Mouse (Mus musculus): ENCODE measurements around the gene A730049H05Rik. TPM values are rescaled to one million over a fixed set of nuclear protein-coding genes. Genes with fewer than 3 reads are reported as not detected.

The A730049H05Rik gene
- polyA plus RNA-seq, 1 experiment from 2014 or later, result not detected

- no peaks in the 10 kb centered on the region for H3K9me3 ChIP-seq (replicated peaks; ENCODE audit: control insufficient read depth, low read length)
- no peak overlapping the region for H3K9ac ChIP-seq (ENCODE audit: low read length)
- DNase-seq (ENCODE audit: low spot score) (no peak), ATAC-seq (no peak)
- H3K4me2 ChIP-seq (ENCODE audit: low read length), result no peak overlapping the region
- H3K27ac ChIP-seq (ENCODE audit: low read depth, low read length), result no peak overlapping the region
- 96% methylated on average over 8 of the region's 8 CpGs for WGBS
- no peak overlapping the region for H3K4me3 ChIP-seq (ENCODE audit: low read depth, low read length)
- H3K36me3 ChIP-seq (ENCODE audit: control insufficient read depth, insufficient read depth, low read length), result no peaks in the 10 kb centered on the region
- no peaks in the 10 kb centered on the region for H3K27me3 ChIP-seq (replicated peaks; ENCODE audit: control insufficient read depth, insufficient read depth, low read length)
- peaks cover 9% of the 10 kb centered on the region; the same call in 1 of the 2 replicates for H3K4me1 ChIP-seq (ENCODE audit: control insufficient read depth, insufficient read depth, low read length)
Measured at GRCm38 (mm10) chr6:92845898-92846297, 29.6 kb downstream of the A730049H05Rik start.

- Histone ChIP-seq H3K4me3 (ENCODE audit: low read depth, low read length) (no peak overlapping the region), H3K27ac (ENCODE audit: low read depth, low read length) (no peak overlapping the region), H3K36me3 (ENCODE audit: control insufficient read depth, insufficient read depth, low read length) (no peaks in the 10 kb centered on the region), H3K4me2 (ENCODE audit: low read length) (no peak overlapping the region), H3K9ac (ENCODE audit: low read length) (no peak overlapping the region), H3K27me3 (replicated peaks; ENCODE audit: control insufficient read depth, insufficient read depth, low read length) (no peaks in the 10 kb centered on the region), H3K9me3 (replicated peaks; ENCODE audit: control insufficient read depth, low read length) (no peaks in the 10 kb centered on the region), H3K4me1 (ENCODE audit: control insufficient read depth, insufficient read depth, low read length) (peaks cover 9% of the 10 kb centered on the region; the same call in 1 of the 2 replicates)
- ATAC-seq, result no peak
- DNase-seq (ENCODE audit: low spot score), result no peak
- 35% methylated on average over 4 of the region's 4 CpGs for WGBS
Measured at GRCm38 (mm10) chr6:92846614-92847013, 30.3 kb downstream of the A730049H05Rik start.

- H3K9me3 ChIP-seq (replicated peaks; ENCODE audit: control insufficient read depth, low read length), result no peaks in the 10 kb centered on the region
- H3K27me3 ChIP-seq (replicated peaks; ENCODE audit: control insufficient read depth, insufficient read depth, low read length), result no peaks in the 10 kb centered on the region
- H3K27ac ChIP-seq (ENCODE audit: low read depth, low read length), result no peak overlapping the region
- H3K4me2 ChIP-seq (ENCODE audit: low read length), result no peak overlapping the region
- DNase-seq (ENCODE audit: low spot score) (no peak), ATAC-seq (no peak)
- no peaks in the 10 kb centered on the region for H3K36me3 ChIP-seq (ENCODE audit: control insufficient read depth, insufficient read depth, low read length)
- H3K4me3 ChIP-seq (ENCODE audit: low read depth, low read length), result no peak overlapping the region
- 92% methylated on average over 9 of the region's 9 CpGs for WGBS
- peaks cover 9% of the 10 kb centered on the region; the same call in 1 of the 2 replicates for H3K4me1 ChIP-seq (ENCODE audit: control insufficient read depth, insufficient read depth, low read length)
- no peak overlapping the region for H3K9ac ChIP-seq (ENCODE audit: low read length)
Measured at GRCm38 (mm10) chr6:92849208-92849607, 32.9 kb downstream of the A730049H05Rik start.

- 7% methylated on average over 5 of the region's 5 CpGs for WGBS
- ATAC-seq (peak; percentile 73), DNase-seq (ENCODE audit: low spot score) (peak; percentile 91)
- H3K27ac ChIP-seq (ENCODE audit: low read depth, low read length), result peak overlapping the region; percentile 52; the same call in 1 of the 2 replicates
- no peak overlapping the region for H3K9ac ChIP-seq (ENCODE audit: low read length)
- peaks cover 9% of the 10 kb centered on the region; the same call in 1 of the 2 replicates for H3K4me1 ChIP-seq (ENCODE audit: control insufficient read depth, insufficient read depth, low read length)
- no peaks in the 10 kb centered on the region for H3K36me3 ChIP-seq (ENCODE audit: control insufficient read depth, insufficient read depth, low read length)
- H3K4me2 ChIP-seq (ENCODE audit: low read length), result peak overlapping the region; percentile 18; the same call in 1 of the 2 replicates
- H3K27me3 ChIP-seq (replicated peaks; ENCODE audit: control insufficient read depth, insufficient read depth, low read length), result no peaks in the 10 kb centered on the region
- no peak overlapping the region for H3K4me3 ChIP-seq (ENCODE audit: low read depth, low read length)
- no peaks in the 10 kb centered on the region for H3K9me3 ChIP-seq (replicated peaks; ENCODE audit: control insufficient read depth, low read length)
Measured at GRCm38 (mm10) chr6:92850250-92850649, 34.0 kb downstream of the A730049H05Rik start.

- Histone ChIP-seq H3K27me3 (replicated peaks; ENCODE audit: control insufficient read depth, insufficient read depth, low read length) (no peaks in the 10 kb centered on the region), H3K9ac (ENCODE audit: low read length) (no peak overlapping the region), H3K36me3 (ENCODE audit: control insufficient read depth, insufficient read depth, low read length) (no peaks in the 10 kb centered on the region), H3K27ac (ENCODE audit: low read depth, low read length) (no peak overlapping the region), H3K4me1 (ENCODE audit: control insufficient read depth, insufficient read depth, low read length) (peaks cover 7% of the 10 kb centered on the region; the same call in 1 of the 2 replicates), H3K4me3 (ENCODE audit: low read depth, low read length) (no peak overlapping the region), H3K4me2 (ENCODE audit: low read length) (no peak overlapping the region), H3K9me3 (replicated peaks; ENCODE audit: control insufficient read depth, low read length) (no peaks in the 10 kb centered on the region)
- no peak for DNase-seq (ENCODE audit: low spot score)
- 92% methylated on average over 4 of the region's 4 CpGs for WGBS
- ATAC-seq, result no peak
Measured at GRCm38 (mm10) chr6:92854873-92855272, 38.6 kb downstream of the A730049H05Rik start.

GRCm38 (mm10) chr6:92857761-92858160, 41.5 kb downstream of the A730049H05Rik start:
- DNase-seq (ENCODE audit: low spot score), result no peak
- Histone ChIP-seq H3K27ac (ENCODE audit: low read depth, low read length) (no peak overlapping the region), H3K4me1 (ENCODE audit: control insufficient read depth, insufficient read depth, low read length) (no peaks in the 10 kb centered on the region), H3K4me2 (ENCODE audit: low read length) (no peak overlapping the region), H3K9ac (ENCODE audit: low read length) (no peak overlapping the region), H3K4me3 (ENCODE audit: low read depth, low read length) (no peak overlapping the region), H3K9me3 (replicated peaks; ENCODE audit: control insufficient read depth, low read length) (no peaks in the 10 kb centered on the region), H3K27me3 (replicated peaks; ENCODE audit: control insufficient read depth, insufficient read depth, low read length) (no peaks in the 10 kb centered on the region), H3K36me3 (ENCODE audit: control insufficient read depth, insufficient read depth, low read length) (no peaks in the 10 kb centered on the region)
- WGBS, result 93% methylated on average over 13 of the region's 13 CpGs
- ATAC-seq, result no peak

GRCm38 (mm10) chr6:92858721-92859510, 42.6 kb downstream of the A730049H05Rik start:
- Histone ChIP-seq H3K9ac (ENCODE audit: low read length) (no peak overlapping the region), H3K27me3 (replicated peaks; ENCODE audit: control insufficient read depth, insufficient read depth, low read length) (no peaks in the 10 kb centered on the region), H3K4me1 (ENCODE audit: control insufficient read depth, insufficient read depth, low read length) (no peaks in the 10 kb centered on the region), H3K4me3 (ENCODE audit: low read depth, low read length) (no peak overlapping the region), H3K4me2 (ENCODE audit: low read length) (no peak overlapping the region), H3K27ac (ENCODE audit: low read depth, low read length) (no peak overlapping the region), H3K9me3 (replicated peaks; ENCODE audit: control insufficient read depth, low read length) (no peaks in the 10 kb centered on the region), H3K36me3 (ENCODE audit: control insufficient read depth, insufficient read depth, low read length) (no peaks in the 10 kb centered on the region)
- no peak for ATAC-seq
- DNase-seq (ENCODE audit: low spot score), result no peak
- WGBS, result 80% methylated on average over 12 of the region's 12 CpGs

GRCm38 (mm10) chr6:92860285-92860912, 44.1 kb downstream of the A730049H05Rik start:
- ATAC-seq, result no peak
- Histone ChIP-seq H3K27me3 (replicated peaks; ENCODE audit: control insufficient read depth, insufficient read depth, low read length) (no peaks in the 10 kb centered on the region), H3K4me3 (ENCODE audit: low read depth, low read length) (no peak overlapping the region), H3K9me3 (replicated peaks; ENCODE audit: control insufficient read depth, low read length) (no peaks in the 10 kb centered on the region), H3K4me2 (ENCODE audit: low read length) (no peak overlapping the region), H3K4me1 (ENCODE audit: control insufficient read depth, insufficient read depth, low read length) (no peaks in the 10 kb centered on the region), H3K36me3 (ENCODE audit: control insufficient read depth, insufficient read depth, low read length) (no peaks in the 10 kb centered on the region), H3K9ac (ENCODE audit: low read length) (no peak overlapping the region), H3K27ac (ENCODE audit: low read depth, low read length) (no peak overlapping the region)
- whole genome bisulfite sequencing, result 66% methylated on average over 5 of the region's 5 CpGs
- DNase-seq (ENCODE audit: low spot score), result no peak

GRCm38 (mm10) chr6:92862599-92862998, 46.3 kb downstream of the A730049H05Rik start:
- Histone ChIP-seq H3K4me2 (ENCODE audit: low read length) (no peak overlapping the region), H3K27ac (ENCODE audit: low read depth, low read length) (no peak overlapping the region), H3K4me1 (ENCODE audit: control insufficient read depth, insufficient read depth, low read length) (no peaks in the 10 kb centered on the region), H3K9ac (ENCODE audit: low read length) (no peak overlapping the region), H3K4me3 (ENCODE audit: low read depth, low read length) (no peak overlapping the region), H3K9me3 (replicated peaks; ENCODE audit: control insufficient read depth, low read length) (no peaks in the 10 kb centered on the region), H3K27me3 (replicated peaks; ENCODE audit: control insufficient read depth, insufficient read depth, low read length) (no peaks in the 10 kb centered on the region), H3K36me3 (ENCODE audit: control insufficient read depth, insufficient read depth, low read length) (no peaks in the 10 kb centered on the region)
- ATAC-seq (no peak), DNase-seq (ENCODE audit: low spot score) (no peak)
- 72% methylated on average over 9 of the region's 9 CpGs for WGBS
